ENCODE assay signal across 9 mouse cellular contexts in the genomic region with DNA sequence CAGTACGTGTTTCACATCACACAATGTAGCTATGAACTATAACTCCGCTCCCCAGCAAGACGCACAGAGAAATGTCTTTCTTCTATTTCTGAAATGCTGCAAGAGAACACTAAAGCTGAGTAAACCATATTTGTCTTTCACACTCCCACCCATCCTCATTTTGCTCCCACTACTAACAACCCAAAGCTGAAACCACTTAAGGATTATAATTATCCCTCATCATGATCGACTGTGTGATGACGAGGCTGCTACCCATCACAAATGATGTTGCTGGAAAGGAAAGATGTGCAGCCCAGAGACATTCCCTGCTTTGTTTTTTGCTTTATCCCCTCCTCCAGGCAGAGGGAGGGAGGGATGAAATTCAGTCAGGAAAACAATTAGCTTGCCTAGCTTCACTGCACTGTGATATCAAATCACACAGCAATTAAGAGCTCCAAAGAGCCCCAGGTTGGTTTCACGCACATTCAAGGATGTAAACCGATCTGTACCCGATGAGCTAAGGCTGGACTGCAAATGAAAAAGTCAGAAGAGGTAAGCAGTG.
DNase-seq lines count a peak whose midpoint lies in the region; ATAC-seq and TF ChIP-seq lines count a peak whose summit lies in the region.
"Had no signal": no experiment of that assay in that cellular context is flagged by ENCODE, and none has a peak within 500 bp of the region (broad histone marks: within the 10 kb centered on the region; RNA-seq: fewer than 3 reads in every experiment).

No protein-coding gene starts in this region.

- no peak overlapping the region for H3K4me3 ChIP-seq in forebrain, embryonic 10.5 days
- H3K4me3 ChIP-seq in hindbrain, embryonic 16.5 days (ENCODE audit: low read length), result no peak overlapping the region
- no peak overlapping the region for H3K4me3 ChIP-seq in midbrain, postnatal 0 days (ENCODE audit: low read depth, low read length)
- H3K4me3 ChIP-seq: lung, embryonic 15.5 days had no signal

- WGBS in forebrain, embryonic 10.5 days, result 26% methylated on average over 8 of the region's 8 CpGs
- 25% methylated on average over 8 of the region's 8 CpGs for WGBS in hindbrain, embryonic 16.5 days
- 26% methylated on average over 8 of the region's 8 CpGs for WGBS in midbrain, postnatal 0 days

- no peak for TF ChIP-seq POLR2A in brain, embryonic 14.5 days (IDR thresholded peaks at IDR 0.05; ENCODE audit: borderline replicate concordance, extremely low read depth, insufficient read depth, insufficient read length, poor library complexity, severe bottlenecking)

- H3K27ac ChIP-seq in forebrain, embryonic 10.5 days, result 0 out of 2 replicates have a peak overlapping the region, but pooled peaks have one; percentile 2
- H3K27ac ChIP-seq in hindbrain, embryonic 16.5 days (ENCODE audit: low read depth, low read length), result peak overlapping the region; percentile 66
- peak overlapping the region; percentile 55; the same call in 1 of the 2 replicates for H3K27ac ChIP-seq in midbrain, postnatal 0 days (ENCODE audit: low read depth, low read length)
- H3K27ac ChIP-seq: lung, embryonic 15.5 days had no signal

- no peaks in the 10 kb centered on the region; the same call in 1 of the 2 replicates for H3K27me3 ChIP-seq in forebrain, embryonic 10.5 days (ENCODE audit: poor library complexity, severe bottlenecking)
- no peaks in the 10 kb centered on the region for H3K27me3 ChIP-seq in hindbrain, embryonic 16.5 days (replicated peaks; ENCODE audit: control insufficient read depth, insufficient read depth, low read length)
- no peaks in the 10 kb centered on the region for H3K27me3 ChIP-seq in midbrain, postnatal 0 days (ENCODE audit: insufficient read depth, low read length)
- H3K27me3 ChIP-seq: lung, embryonic 15.5 days had no signal

- peak; percentile 82 for DNase-seq in brain, embryonic 14.5 days (ENCODE audit: low read depth)
- no peak for DNase-seq in forebrain, embryonic 10.5 days (ENCODE audit: extremely low spot score, low spot score)
- DNase-seq in midbrain, postnatal 0 days (ENCODE audit: low spot score), result peak; percentile 35
- no peak for DNase-seq in spleen, postnatal 36 days (ENCODE audit: low spot score in 2 of 2)
- no peak for DNase-seq in urinary bladder, postnatal 25 days (ENCODE audit: low spot score)
- DNase-seq in thymus, postnatal 4 days, result no peak

- ATAC-seq in hindbrain, embryonic 16.5 days, result peak; percentile 88
- 0 out of 2 replicates have a peak, but pooled peaks have one; percentile 34 for ATAC-seq in midbrain, postnatal 0 days (ENCODE audit: low FRiP score)

- H3K36me3 ChIP-seq in forebrain, embryonic 10.5 days (replicated peaks), result no peaks in the 10 kb centered on the region
- no peaks in the 10 kb centered on the region for H3K36me3 ChIP-seq in hindbrain, embryonic 16.5 days (ENCODE audit: control insufficient read depth, insufficient read depth, low read length)
- no peaks in the 10 kb centered on the region for H3K36me3 ChIP-seq in midbrain, postnatal 0 days (ENCODE audit: insufficient read depth, low read length)
- H3K36me3 ChIP-seq: G1E; lung, embryonic 15.5 days had no signal

- no peak for TF ChIP-seq CTCF in brain, embryonic 14.5 days (IDR thresholded peaks at IDR 0.05; ENCODE audit: borderline replicate concordance, extremely low read depth, insufficient read depth, insufficient read length)
- TF ChIP-seq CTCF in midbrain, postnatal 0 days (IDR thresholded peaks at IDR 0.05), result no peak

- H3K4me1 ChIP-seq in forebrain, embryonic 10.5 days, result peaks cover 26% of the 10 kb centered on the region
- H3K4me1 ChIP-seq in hindbrain, embryonic 16.5 days (ENCODE audit: control insufficient read depth, insufficient read depth, low read depth, low read length), result peaks cover 5% of the 10 kb centered on the region
- H3K4me1 ChIP-seq in midbrain, postnatal 0 days (ENCODE audit: insufficient read depth, low read length), result peaks cover 5% of the 10 kb centered on the region; the same call in 1 of the 2 replicates

- no peaks in the 10 kb centered on the region for H3K9me3 ChIP-seq in forebrain, embryonic 10.5 days
- no peaks in the 10 kb centered on the region for H3K9me3 ChIP-seq in hindbrain, embryonic 16.5 days (ENCODE audit: control insufficient read depth, low read length)
- no peaks in the 10 kb centered on the region for H3K9me3 ChIP-seq in midbrain, postnatal 0 days (ENCODE audit: low read length)
- H3K9me3 ChIP-seq: G1E; lung, embryonic 15.5 days had no signal

- H3K4me2 ChIP-seq in hindbrain, embryonic 16.5 days (ENCODE audit: low read length), result 0 out of 2 replicates have a peak overlapping the region, but pooled peaks have one; percentile 13
- H3K4me2 ChIP-seq in midbrain, postnatal 0 days (ENCODE audit: low read depth, low read length, poor library complexity, severe bottlenecking), result no peak overlapping the region
- H3K4me2 ChIP-seq: lung, embryonic 15.5 days had no signal

- H3K9ac ChIP-seq in hindbrain, embryonic 16.5 days (ENCODE audit: low read depth, low read length), result no peak overlapping the region
- 0 out of 2 replicates have a peak overlapping the region, but pooled peaks have one; percentile 19 for H3K9ac ChIP-seq in midbrain, postnatal 0 days (replicated peaks; ENCODE audit: low read length, poor library complexity, severe bottlenecking)
- H3K9ac ChIP-seq: lung, embryonic 15.5 days had no signal

Comparison
In these comparisons a context has a peak if more than half of its experiments do, and no peak if none do; other contexts are left out.
1. DNase-seq: peak in brain, embryonic 14.5 days (single experiment) and midbrain, postnatal 0 days (single experiment); none in forebrain, embryonic 10.5 days (single experiment), spleen, postnatal 36 days (0 of 2), urinary bladder, postnatal 25 days (single experiment) and thymus, postnatal 4 days (single experiment).
2. H3K27ac ChIP-seq: peak in every context shown above with its lines; median percentile 66 in hindbrain, embryonic 16.5 days; 55 in midbrain, postnatal 0 days; 2 in forebrain, embryonic 10.5 days.